Mouse (Mus musculus) retina, embryonic 14.5 days (tissue): ENCODE results near the gene Foxg1.
A peak's percentile ranks its signal among the peaks of the same experiment; 100 is the strongest.

ENCODE experiments used
- DNase-seq: peaks from one replicate; pipeline ENCODE4 v3.0.0-alpha.2; 2015; ENCODE audit warnings: low spot score

Gene Foxg1

GRCm38 (mm10) chr12:49409833-49410232 is 27.4 kb downstream of the Foxg1 start:
- DNase-seq, result peak; percentile 10

GRCm38 (mm10) chr12:49417963-49418362 is 35.5 kb downstream of the Foxg1 start:
- DNase-seq, result no peak
